Mouse (Mus musculus): ENCODE measurements around the gene Hmox2. TPM values are rescaled to one million over a fixed set of nuclear protein-coding genes. Genes with fewer than 3 reads are reported as not detected.
"Not testable (repeated sequence)": the region's sequence is repeated elsewhere in the genome, so short reads cannot be mapped to it uniquely, and the experiment has no call there.

The Hmox2 gene
- polyA plus RNA-seq (2014; fragmentation: Nextera tagmentation; extraction: Ambion mirVana): 96.9 and 105 TPM in 2 replicates

- Histone ChIP-seq H3K4me3 (ENCODE audit: low read depth, low read length) (peak within 1 kb of the TSS; percentile 90), H3K27ac (ENCODE audit: low read length) (peak within 1 kb of the TSS; percentile 68), H3K36me3 (ENCODE audit: control insufficient read depth, insufficient read depth, low read length) (no peaks in the 10 kb centered on the region), H3K9ac (replicated peaks; ENCODE audit: low read depth, low read length) (peak within 1 kb of the TSS; percentile 66), H3K9me3 (ENCODE audit: control insufficient read depth, low read depth, low read length) (no peaks in the 10 kb centered on the region), H3K4me2 (replicated peaks; ENCODE audit: low read depth, low read length) (peak within 1 kb of the TSS; percentile 65), H3K4me1 (ENCODE audit: control insufficient read depth, insufficient read depth, low read length) (0 out of 2 replicates have a peak, but pooled peaks cover 5% of the 10 kb centered on the region), H3K27me3 (ENCODE audit: control insufficient read depth, insufficient read depth, low read length) (no peaks in the 10 kb centered on the region)
- ATAC-seq (ENCODE audit: insufficient number of reproducible peaks, insufficient read depth, low FRiP score, low read depth): peak; percentile 97
- WGBS: 4% methylated on average over 35 of the region's 35 CpGs
Observed at GRCm38 (mm10) chr16:4725780-4726527, at the start of gene Hmox2. Gene Hmox2 (plus strand): TSS chr16:4726361.

GRCm38 (mm10) chr16:4676836-4677235 lies 49.3 kb upstream of the Hmox2 start:
- Histone ChIP-seq H3K4me3 (ENCODE audit: low read depth, low read length) (no peak overlapping the region), H3K36me3 (ENCODE audit: control insufficient read depth, insufficient read depth, low read length) (peaks cover 9% of the 10 kb centered on the region), H3K9ac (replicated peaks; ENCODE audit: low read depth, low read length) (no peak overlapping the region), H3K9me3 (ENCODE audit: control insufficient read depth, low read depth, low read length) (no peaks in the 10 kb centered on the region), H3K4me2 (replicated peaks; ENCODE audit: low read depth, low read length) (no peak overlapping the region), H3K27ac (ENCODE audit: low read length) (no peak overlapping the region), H3K4me1 (ENCODE audit: control insufficient read depth, insufficient read depth, low read length) (no peaks in the 10 kb centered on the region), H3K27me3 (ENCODE audit: control insufficient read depth, insufficient read depth, low read length) (no peaks in the 10 kb centered on the region)
- WGBS: 93% methylated on average over 5 of the region's 5 CpGs
- ATAC-seq (ENCODE audit: insufficient number of reproducible peaks, insufficient read depth, low FRiP score, low read depth): no peak

DNA sequence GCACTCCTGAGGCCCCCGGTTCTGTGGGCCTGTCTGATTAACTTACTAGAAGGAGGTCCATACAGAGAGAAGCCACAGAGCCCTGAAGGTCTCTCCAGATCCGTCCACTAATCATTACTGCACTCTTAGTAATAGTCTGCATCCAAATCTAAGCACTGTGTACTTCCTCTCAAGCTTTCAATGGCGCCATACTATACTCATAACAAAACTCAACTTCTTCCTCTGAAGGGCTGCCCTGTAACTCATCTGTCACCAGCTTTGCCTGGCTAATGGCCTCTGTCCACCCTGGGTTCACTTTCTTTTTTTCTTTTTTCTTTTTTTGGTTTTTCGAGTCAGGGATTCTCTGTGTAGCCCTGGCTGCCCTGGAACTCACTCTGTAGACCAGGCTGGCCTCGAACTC lies 48.1 kb upstream of the Hmox2 start:
- H3K36me3 ChIP-seq (ENCODE audit: control insufficient read depth, insufficient read depth, low read length): peaks cover 9% of the 10 kb centered on the region
- H3K4me1 ChIP-seq (ENCODE audit: control insufficient read depth, insufficient read depth, low read length): no peaks in the 10 kb centered on the region
- WGBS: 66% methylated on average over 5 of the region's 5 CpGs
- H3K9ac ChIP-seq (replicated peaks; ENCODE audit: low read depth, low read length): no peak overlapping the region
- H3K9me3 ChIP-seq (ENCODE audit: control insufficient read depth, low read depth, low read length): no peaks in the 10 kb centered on the region
- no peak for ATAC-seq (ENCODE audit: insufficient number of reproducible peaks, insufficient read depth, low FRiP score, low read depth)
- H3K4me3 ChIP-seq (ENCODE audit: low read depth, low read length): no peak overlapping the region
- no peaks in the 10 kb centered on the region for H3K27me3 ChIP-seq (ENCODE audit: control insufficient read depth, insufficient read depth, low read length)
- H3K4me2 ChIP-seq (replicated peaks; ENCODE audit: low read depth, low read length): no peak overlapping the region
- H3K27ac ChIP-seq (ENCODE audit: low read length): no peak overlapping the region

- ATAC-seq (ENCODE audit: insufficient number of reproducible peaks, insufficient read depth, low FRiP score, low read depth): peak; percentile 89
- Histone ChIP-seq H3K27me3 (ENCODE audit: control insufficient read depth, insufficient read depth, low read length) (no peaks in the 10 kb centered on the region), H3K27ac (ENCODE audit: low read length) (peak within 1 kb of the TSS; percentile 30; the same call in 1 of the 2 replicates), H3K4me2 (replicated peaks; ENCODE audit: low read depth, low read length) (peak within 1 kb of the TSS; percentile 96), H3K36me3 (ENCODE audit: control insufficient read depth, insufficient read depth, low read length) (peaks cover 9% of the 10 kb centered on the region), H3K4me1 (ENCODE audit: control insufficient read depth, insufficient read depth, low read length) (no peaks in the 10 kb centered on the region), H3K4me3 (ENCODE audit: low read depth, low read length) (peak within 1 kb of the TSS; percentile 66), H3K9ac (replicated peaks; ENCODE audit: low read depth, low read length) (peak within 1 kb of the TSS; percentile 48), H3K9me3 (ENCODE audit: control insufficient read depth, low read depth, low read length) (no peaks in the 10 kb centered on the region)
- WGBS: under 1% methylated on average over 47 of the region's 47 CpGs
Observed at GRCm38 (mm10) chr16:4679121-4680018, 46.8 kb upstream of the Hmox2 start, which contains the start of gene Coro7. Gene Coro7 (minus strand): TSS chr16:4679777.

DNA sequence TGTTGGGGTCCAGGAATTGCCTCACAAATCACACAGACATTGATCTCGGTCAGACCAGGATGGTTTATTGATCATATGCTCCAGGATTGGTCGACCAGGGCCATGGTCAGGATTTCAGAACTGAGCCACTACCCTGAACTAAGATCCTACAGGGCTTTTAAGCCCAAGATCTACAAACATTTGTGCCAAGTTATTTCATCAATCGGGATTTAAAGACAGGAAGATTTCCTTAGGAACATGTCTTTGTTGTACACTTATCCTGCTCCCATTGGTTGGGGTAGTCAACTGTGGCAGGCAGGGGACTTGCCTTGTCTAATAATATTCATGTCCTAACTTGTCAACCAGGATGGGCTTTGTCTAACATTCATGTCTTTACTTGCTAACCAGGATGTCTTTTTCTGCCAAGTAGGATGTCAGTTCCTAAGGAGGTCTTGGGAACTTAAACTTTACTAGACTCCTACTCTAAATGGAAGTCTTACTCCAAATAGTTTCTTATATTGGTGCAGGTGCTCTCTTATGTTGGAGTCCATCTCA lies 45.2 kb upstream of the Hmox2 start:
- not testable (repeated sequence) for ATAC-seq (ENCODE audit: insufficient number of reproducible peaks, insufficient read depth, low FRiP score, low read depth); H3K9me3 ChIP-seq (ENCODE audit: control insufficient read depth, low read depth, low read length); H3K4me1 ChIP-seq (ENCODE audit: control insufficient read depth, insufficient read depth, low read length); H3K36me3 ChIP-seq (ENCODE audit: control insufficient read depth, insufficient read depth, low read length); H3K4me3 ChIP-seq (ENCODE audit: low read depth, low read length); H3K27me3 ChIP-seq (ENCODE audit: control insufficient read depth, insufficient read depth, low read length); H3K9ac ChIP-seq (replicated peaks; ENCODE audit: low read depth, low read length); H3K4me2 ChIP-seq (replicated peaks; ENCODE audit: low read depth, low read length); H3K27ac ChIP-seq (ENCODE audit: low read length)
- WGBS: 73% methylated on average over 3 of the region's 3 CpGs

DNA sequence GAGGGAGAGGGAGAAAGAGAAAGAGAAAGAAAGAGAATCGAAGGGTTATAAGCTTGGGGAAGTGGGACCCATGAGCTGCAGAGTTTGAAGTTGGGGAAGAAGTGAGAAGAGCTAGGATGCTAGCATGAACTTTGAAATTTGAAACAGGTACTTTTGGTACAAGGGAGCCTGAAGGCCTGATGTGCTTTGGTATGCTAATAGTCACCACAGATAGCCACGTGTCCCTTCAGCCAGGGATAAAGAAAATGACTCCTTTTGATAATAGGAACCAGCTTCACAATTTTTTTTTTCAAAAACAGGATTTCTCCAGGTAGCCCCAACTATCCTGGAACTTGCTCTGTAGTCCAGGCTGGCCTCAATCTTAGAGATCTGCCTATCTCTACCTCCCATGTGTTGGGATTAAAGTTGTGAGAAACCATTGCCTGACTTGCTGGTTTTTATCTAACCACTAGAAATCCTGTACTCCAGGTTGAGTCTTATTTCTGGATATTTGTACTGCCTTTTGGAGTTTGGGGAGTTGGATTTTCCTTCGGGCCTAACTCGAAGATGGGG lies 43.5 kb upstream of the Hmox2 start:
- 77% methylated on average over 4 of the region's 4 CpGs for WGBS
- Histone ChIP-seq H3K9me3 (ENCODE audit: control insufficient read depth, low read depth, low read length) (no peaks in the 10 kb centered on the region), H3K4me1 (ENCODE audit: control insufficient read depth, insufficient read depth, low read length) (peaks cover 9% of the 10 kb centered on the region; the same call in 1 of the 2 replicates), H3K9ac (replicated peaks; ENCODE audit: low read depth, low read length) (no peak overlapping the region), H3K27me3 (ENCODE audit: control insufficient read depth, insufficient read depth, low read length) (no peaks in the 10 kb centered on the region), H3K4me3 (ENCODE audit: low read depth, low read length) (no peak overlapping the region), H3K36me3 (ENCODE audit: control insufficient read depth, insufficient read depth, low read length) (peaks cover 9% of the 10 kb centered on the region), H3K4me2 (replicated peaks; ENCODE audit: low read depth, low read length) (peak overlapping the region; percentile 97), H3K27ac (ENCODE audit: low read length) (no peak overlapping the region)
- ATAC-seq (ENCODE audit: insufficient number of reproducible peaks, insufficient read depth, low FRiP score, low read depth): no peak

GRCm38 (mm10) chr16:4683193-4683580 lies 43.0 kb upstream of the Hmox2 start:
- Histone ChIP-seq H3K27me3 (ENCODE audit: control insufficient read depth, insufficient read depth, low read length) (no peaks in the 10 kb centered on the region), H3K27ac (ENCODE audit: low read length) (peak overlapping the region; percentile 58; the same call in 1 of the 2 replicates), H3K36me3 (ENCODE audit: control insufficient read depth, insufficient read depth, low read length) (peaks cover 13% of the 10 kb centered on the region), H3K4me1 (ENCODE audit: control insufficient read depth, insufficient read depth, low read length) (peaks cover 9% of the 10 kb centered on the region; the same call in 1 of the 2 replicates), H3K9ac (replicated peaks; ENCODE audit: low read depth, low read length) (no peak overlapping the region), H3K9me3 (ENCODE audit: control insufficient read depth, low read depth, low read length) (no peaks in the 10 kb centered on the region), H3K4me3 (ENCODE audit: low read depth, low read length) (peak overlapping the region; percentile 97), H3K4me2 (replicated peaks; ENCODE audit: low read depth, low read length) (peak overlapping the region; percentile 97)
- no peak for ATAC-seq (ENCODE audit: insufficient number of reproducible peaks, insufficient read depth, low FRiP score, low read depth)
- WGBS: 33% methylated on average over 9 of the region's 9 CpGs
